Mouse (Mus musculus) hindbrain, embryonic 13.5 days (tissue): Measurements from ENCODE around the gene Upf1. TPM values are rescaled to one million over a fixed set of nuclear protein-coding genes. Genes with fewer than 3 reads are reported as not detected.
A peak's percentile ranks its signal among the peaks of the same experiment; 100 is the strongest.

Experiments used
- ATAC-seq: fragments of 200-750 bp; cut with Nextera tagmentation; 2 replicates; pipeline ENCODE4 v1.8.0; 2017; ENCODE audit warnings: moderate TSS enrichment; ENCODE audit not compliant: low FRiP score
- H3K27ac ChIP-seq: fragments of 300-500 bp; sonication (generic); 2 replicates; pipeline ENCODE4 v1.5.1; 2015; ENCODE audit warnings: inconsistent platforms, mild to moderate bottlenecking, moderate library complexity
- H3K27me3 ChIP-seq: fragments of 300-500 bp; sonication (generic); 2 replicates; pipeline ENCODE4 v1.6.1; 2015; ENCODE audit warnings: mild to moderate bottlenecking, inconsistent platforms
- H3K36me3 ChIP-seq: fragments of 300-500 bp; sonication (generic); 2 replicates; pipeline ENCODE4 v1.6.1; 2015; ENCODE audit warnings: mild to moderate bottlenecking, inconsistent platforms
- H3K4me1 ChIP-seq: fragments of 300-500 bp; sonication (generic); replicated peaks from 2 replicates; pipeline ENCODE4 v1.6.1; 2015; ENCODE audit warnings: inconsistent platforms
- H3K4me2 ChIP-seq: fragments of 300-500 bp; sonication (generic); 2 replicates; pipeline ENCODE4 v1.6.1; 2015; ENCODE audit warnings: inconsistent platforms, mild to moderate bottlenecking, moderate library complexity
- H3K4me3 ChIP-seq: fragments of 300-500 bp; sonication (generic); 2 replicates; pipeline ENCODE4 v1.5.1; 2015; ENCODE audit warnings: mild to moderate bottlenecking, inconsistent platforms
- H3K9ac ChIP-seq: fragments of 300-500 bp; sonication (generic); 2 replicates; pipeline ENCODE4 v1.6.1; 2015; ENCODE audit warnings: mild to moderate bottlenecking, inconsistent platforms
- H3K9me3 ChIP-seq: fragments of 300-500 bp; sonication (generic); 2 replicates; pipeline ENCODE4 v1.6.1; 2016; ENCODE audit warnings: inconsistent platforms
- WGBS: fragments of 180-500 bp; shearing (Covaris S2); methylation state at CpG from one replicate; pipeline ENCODE4 v1.1.7; 2015; 5-methylcytosine and 5-hydroxymethylcytosine counted together
- polyA plus RNA-seq: library from polyadenylated mRNA; unstranded; fragments of >200 nt; fragmentation: Nextera tagmentation; extraction: Ambion mirVana; gene quantifications from 2 replicates; pipeline ENCODE4 v1.2.1, GENCODE M21; 2015

Upf1 gene
- polyA plus RNA-seq, 1 experiment from 2014 or later: 15.9 TPM

DNA sequence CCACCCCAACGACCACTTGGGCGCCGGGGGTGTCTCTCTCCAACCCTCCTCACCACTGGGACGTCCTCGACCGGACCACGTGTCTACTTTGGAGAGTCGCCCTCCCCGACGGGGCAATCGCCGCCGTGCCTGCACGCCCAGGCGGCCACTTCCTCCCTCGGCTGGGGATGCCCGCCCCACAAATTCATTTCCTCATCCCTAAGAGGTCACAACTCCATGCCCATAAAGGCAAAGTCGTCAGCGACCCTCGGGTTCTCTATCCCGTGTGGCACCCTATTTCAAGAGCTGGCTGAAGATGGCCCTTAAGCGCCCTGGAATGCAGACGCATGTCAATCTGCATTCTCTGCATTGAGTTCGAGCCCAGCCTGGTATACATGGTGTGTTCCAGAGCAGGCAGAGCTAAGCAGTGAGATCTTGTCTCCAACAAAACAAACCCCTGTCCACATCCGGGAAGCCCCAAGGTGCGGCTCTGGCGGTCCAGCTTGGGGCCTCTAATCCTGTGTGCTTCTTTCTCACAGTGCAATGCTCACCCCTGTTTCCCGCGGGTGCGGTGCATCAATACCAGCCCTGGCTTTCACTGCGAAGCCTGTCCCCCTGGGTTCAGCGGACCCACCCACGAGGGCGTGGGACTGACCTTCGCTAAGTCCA, 22.3 kb upstream of the Upf1 start:
- Histone ChIP-seq H3K27ac (no peak overlapping the region), H3K36me3 (no peaks in the 10 kb centered on the region), H3K9me3 (no peaks in the 10 kb centered on the region), H3K4me2 (no peak overlapping the region), H3K4me1 (peaks cover 27% of the 10 kb centered on the region), H3K27me3 (peaks cover 98% of the 10 kb centered on the region), H3K9ac (no peak overlapping the region), H3K4me3 (peak overlapping the region; percentile 32; the same call in 1 of the 2 replicates)
- 8% methylated on average over 35 of the region's 35 CpGs for WGBS
- ATAC-seq: no peak

GRCm38 (mm10) chr8:70374318-70374927, 21.3 kb upstream of the Upf1 start:
- peak; percentile 62 for ATAC-seq
- H3K4me2 ChIP-seq: peak overlapping the region; percentile 48
- no peak overlapping the region for H3K27ac ChIP-seq
- no peaks in the 10 kb centered on the region for H3K9me3 ChIP-seq
- H3K36me3 ChIP-seq: no peaks in the 10 kb centered on the region
- peak overlapping the region; percentile 32 for H3K4me3 ChIP-seq
- H3K9ac ChIP-seq: no peak overlapping the region
- peaks cover 27% of the 10 kb centered on the region for H3K4me1 ChIP-seq
- WGBS: under 1% methylated on average over 53 of the region's 53 CpGs
- peaks cover 94% of the 10 kb centered on the region for H3K27me3 ChIP-seq

- Histone ChIP-seq H3K27me3 (peaks cover 89% of the 10 kb centered on the region), H3K4me3 (peak within 1 kb of the TSS; percentile 32), H3K9me3 (no peaks in the 10 kb centered on the region), H3K9ac (no peak within 1 kb of the TSS), H3K4me1 (peaks cover 27% of the 10 kb centered on the region), H3K4me2 (peak within 1 kb of the TSS; percentile 48), H3K36me3 (no peaks in the 10 kb centered on the region), H3K27ac (no peak within 1 kb of the TSS)
- no peak for ATAC-seq
- 3% methylated on average over 47 of the region's 47 CpGs for WGBS
These were observed 20.6 kb upstream of the Upf1 start, which contains the start of gene Comp for GRCm38 (mm10) chr8:70373397-70374317. TSS of gene Comp (plus strand) at chr8:70373558.

DNA sequence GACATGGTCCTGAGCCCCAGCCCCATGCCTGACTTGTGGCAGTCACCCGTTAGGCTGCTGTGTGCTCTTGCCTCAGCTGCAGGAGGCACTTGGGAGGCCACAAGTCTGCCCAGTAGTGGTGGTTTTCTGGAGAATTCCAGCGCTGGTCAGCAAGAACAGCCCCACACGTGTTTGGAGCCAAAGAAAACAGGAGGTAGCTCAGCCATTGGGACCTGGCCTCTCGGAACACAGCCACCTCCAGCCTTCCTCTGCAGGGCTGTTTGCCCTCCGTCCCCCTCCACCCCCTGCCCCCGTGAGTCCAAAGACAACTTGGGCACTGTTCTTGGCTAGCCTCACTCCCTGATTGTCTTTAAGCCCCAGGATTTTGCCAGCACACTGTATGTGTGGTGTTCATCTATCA, 18.9 kb upstream of the Upf1 start:
- Histone ChIP-seq H3K27ac (no peak overlapping the region), H3K4me3 (no peak overlapping the region), H3K27me3 (peaks cover 74% of the 10 kb centered on the region), H3K4me1 (peaks cover 27% of the 10 kb centered on the region), H3K9ac (no peak overlapping the region), H3K36me3 (no peaks in the 10 kb centered on the region), H3K9me3 (no peaks in the 10 kb centered on the region), H3K4me2 (no peak overlapping the region)
- WGBS: 36% methylated on average over 6 of the region's 6 CpGs
- ATAC-seq: no peak

DNA sequence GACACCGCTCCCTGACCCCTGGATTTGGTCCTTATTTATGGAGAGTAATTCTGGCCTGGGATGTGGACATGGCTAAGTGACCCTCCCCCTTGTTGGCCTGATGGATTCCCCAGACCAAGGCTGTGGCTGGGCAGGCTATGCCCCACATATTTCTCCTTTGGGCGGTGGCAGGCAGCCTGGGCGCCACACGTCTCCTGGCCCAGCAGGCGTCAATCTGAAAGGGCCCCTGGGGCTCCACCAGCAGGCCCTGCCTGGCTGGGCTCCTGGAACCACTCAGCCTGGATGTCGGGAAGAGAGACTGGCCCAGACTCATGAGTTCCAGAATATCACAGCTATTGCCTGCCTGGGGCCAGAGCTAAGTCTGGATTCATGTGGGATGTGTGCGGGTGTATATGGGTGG, 17.4 kb upstream of the Upf1 start:
- no peak for ATAC-seq
- no peak overlapping the region for H3K4me3 ChIP-seq
- H3K27me3 ChIP-seq: peaks cover 69% of the 10 kb centered on the region
- no peaks in the 10 kb centered on the region for H3K36me3 ChIP-seq
- 82% methylated on average over 7 of the region's 7 CpGs for WGBS
- no peak overlapping the region for H3K27ac ChIP-seq
- no peak overlapping the region for H3K4me2 ChIP-seq
- H3K4me1 ChIP-seq: peaks cover 21% of the 10 kb centered on the region
- no peaks in the 10 kb centered on the region for H3K9me3 ChIP-seq
- H3K9ac ChIP-seq: no peak overlapping the region

- H3K4me3 ChIP-seq: no peak overlapping the region
- no peak overlapping the region for H3K9ac ChIP-seq
- no peak overlapping the region for H3K4me2 ChIP-seq
- 67% methylated on average over 5 of the region's 5 CpGs for WGBS
- H3K9me3 ChIP-seq: no peaks in the 10 kb centered on the region
- no peak overlapping the region for H3K27ac ChIP-seq
- no peaks in the 10 kb centered on the region for H3K36me3 ChIP-seq
- H3K4me1 ChIP-seq: no peaks in the 10 kb centered on the region
- no peak for ATAC-seq
- peaks cover 35% of the 10 kb centered on the region for H3K27me3 ChIP-seq
These were observed 13.5 kb upstream of the Upf1 start for GRCm38 (mm10) chr8:70366588-70366987.

DNA sequence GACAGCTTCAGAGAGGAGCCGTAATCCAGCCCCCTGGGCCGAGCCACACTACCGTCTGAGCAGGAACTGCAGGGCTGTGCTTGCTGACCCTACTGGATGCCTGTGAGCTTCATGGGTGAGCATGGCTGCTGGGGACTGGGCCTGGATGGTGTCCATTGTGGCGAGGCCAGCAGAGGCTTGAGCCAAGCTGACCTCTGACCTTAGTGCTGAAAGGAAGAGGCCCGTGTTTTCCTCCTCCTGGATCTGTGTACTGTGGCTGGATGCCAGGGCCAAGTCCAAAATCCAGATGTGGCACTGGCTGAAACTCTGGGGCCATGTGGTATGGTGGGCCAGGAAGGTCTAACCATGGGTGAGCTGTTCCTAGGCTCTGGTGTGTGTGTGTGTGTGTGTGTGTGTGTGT, 11.0 kb upstream of the Upf1 start:
- no peaks in the 10 kb centered on the region for H3K4me1 ChIP-seq
- H3K27me3 ChIP-seq: peaks cover 20% of the 10 kb centered on the region
- WGBS: 23% methylated on average over 5 of the region's 5 CpGs
- no peaks in the 10 kb centered on the region for H3K36me3 ChIP-seq
- no peaks in the 10 kb centered on the region for H3K9me3 ChIP-seq
- peak; percentile 26; the same call in 1 of the 2 replicates for ATAC-seq
- H3K9ac ChIP-seq: no peak overlapping the region
- H3K27ac ChIP-seq: no peak overlapping the region
- H3K4me2 ChIP-seq: no peak overlapping the region
- H3K4me3 ChIP-seq: no peak overlapping the region

DNA sequence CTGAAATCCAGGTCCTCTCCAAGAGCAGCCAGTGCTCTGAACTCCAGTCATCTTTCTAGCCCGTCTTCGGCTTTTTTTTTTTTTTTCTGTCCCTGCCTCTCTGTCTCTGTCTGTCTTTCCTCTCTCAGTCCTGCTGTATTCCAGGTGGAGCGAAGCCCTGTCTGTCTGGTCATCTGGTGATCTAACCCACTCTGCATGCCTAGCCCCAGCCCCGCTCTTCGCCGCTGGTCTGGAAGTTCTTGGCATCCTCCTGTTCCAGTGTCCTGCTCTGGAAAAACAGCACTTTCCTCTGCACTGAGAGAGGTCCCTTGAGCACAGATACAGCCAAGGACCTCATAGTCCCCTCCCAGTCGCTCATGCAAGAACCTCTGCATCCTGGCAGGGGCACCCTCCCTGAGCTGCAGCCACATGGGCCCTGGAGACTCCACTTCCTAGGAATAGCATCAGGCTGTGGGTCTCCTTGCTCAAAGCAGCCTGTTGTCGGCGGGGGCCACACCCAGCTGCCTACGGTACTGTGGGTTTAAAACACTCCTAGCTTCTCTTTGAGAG, 8.5 kb upstream of the Upf1 start:
- Histone ChIP-seq H3K27ac (no peak overlapping the region), H3K36me3 (no peaks in the 10 kb centered on the region), H3K4me3 (no peak overlapping the region), H3K4me1 (no peaks in the 10 kb centered on the region), H3K4me2 (no peak overlapping the region), H3K9ac (no peak overlapping the region), H3K27me3 (peaks cover 22% of the 10 kb centered on the region), H3K9me3 (no peaks in the 10 kb centered on the region)
- WGBS: 79% methylated on average over 10 of the region's 10 CpGs
- ATAC-seq: no peak

GRCm38 (mm10) chr8:70360769-70361168, 7.7 kb upstream of the Upf1 start:
- WGBS: 41% methylated on average over 4 of the region's 4 CpGs
- H3K9me3 ChIP-seq: no peaks in the 10 kb centered on the region

GRCm38 (mm10) chr8:70359411-70359810, 6.3 kb upstream of the Upf1 start:
- no peak for ATAC-seq
- no peak overlapping the region for H3K4me3 ChIP-seq
- peaks cover 14% of the 10 kb centered on the region; the same call in 1 of the 2 replicates for H3K27me3 ChIP-seq
- WGBS: 48% methylated on average over 3 of the region's 3 CpGs
- H3K4me1 ChIP-seq: no peaks in the 10 kb centered on the region
- no peak overlapping the region for H3K4me2 ChIP-seq
- H3K27ac ChIP-seq: no peak overlapping the region
- H3K9ac ChIP-seq: no peak overlapping the region
- H3K36me3 ChIP-seq: no peaks in the 10 kb centered on the region
- H3K9me3 ChIP-seq: no peaks in the 10 kb centered on the region

More at GRCm38 (mm10) chr8:70360769-70361168, 7.7 kb upstream of the Upf1 start:
- H3K4me2 ChIP-seq: no peak overlapping the region
- H3K9ac ChIP-seq: no peak overlapping the region
- H3K27me3 ChIP-seq: peaks cover 18% of the 10 kb centered on the region
- no peaks in the 10 kb centered on the region for H3K36me3 ChIP-seq
- no peaks in the 10 kb centered on the region for H3K4me1 ChIP-seq
- no peak for ATAC-seq
- no peak overlapping the region for H3K4me3 ChIP-seq
- no peak overlapping the region for H3K27ac ChIP-seq

GRCm38 (mm10) chr8:70356111-70356510, 3.0 kb upstream of the Upf1 start:
- Histone ChIP-seq H3K9ac (no peak overlapping the region), H3K4me2 (no peak overlapping the region), H3K4me1 (peaks cover 22% of the 10 kb centered on the region), H3K9me3 (no peaks in the 10 kb centered on the region), H3K27ac (no peak overlapping the region), H3K27me3 (peaks cover 10% of the 10 kb centered on the region; the same call in 1 of the 2 replicates), H3K4me3 (no peak overlapping the region), H3K36me3 (no peaks in the 10 kb centered on the region)
- no peak for ATAC-seq
- 92% methylated on average over 1 of the region's 1 CpGs for WGBS

DNA sequence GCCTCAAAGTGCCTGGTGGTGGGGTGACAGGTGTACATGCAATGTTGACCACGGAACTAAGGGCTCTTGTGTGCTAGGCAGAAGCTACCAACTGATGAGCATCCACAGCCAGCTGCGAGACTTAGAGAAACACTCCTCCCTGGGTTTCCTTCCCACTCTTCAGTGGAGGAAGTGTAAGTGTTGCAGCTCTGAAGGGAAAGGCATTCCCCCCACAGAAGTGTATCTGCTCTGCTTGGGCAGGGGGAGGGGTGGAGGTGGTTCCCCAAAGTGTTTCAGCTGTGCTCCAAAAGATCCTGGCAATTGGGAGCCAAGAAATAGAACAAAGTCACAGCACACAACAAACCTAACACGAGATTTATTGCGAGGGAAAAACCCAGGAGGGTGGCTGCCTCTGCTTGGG, 926 bp upstream of the Upf1 start:
- H3K9me3 ChIP-seq: no peaks in the 10 kb centered on the region
- 64% methylated on average over 4 of the region's 4 CpGs for WGBS
- H3K4me2 ChIP-seq: peak overlapping the region; percentile 65
- peaks cover 7% of the 10 kb centered on the region for H3K36me3 ChIP-seq
- peak overlapping the region; percentile 74 for H3K9ac ChIP-seq
- H3K4me3 ChIP-seq: peak overlapping the region; percentile 100
- peak overlapping the region; percentile 92 for H3K27ac ChIP-seq
- ATAC-seq: no peak
- peaks cover 10% of the 10 kb centered on the region; the same call in 1 of the 2 replicates for H3K27me3 ChIP-seq
- H3K4me1 ChIP-seq: peaks cover 43% of the 10 kb centered on the region
